Mouse (Mus musculus) hindbrain, embryonic 13.5 days (tissue): ENCODE data around the gene Akap6. TPM values are rescaled to one million over a fixed set of nuclear protein-coding genes. Genes with fewer than 3 reads are reported as not detected.

Experiments used
- ATAC-seq: fragments of 200-750 bp; cut with Nextera tagmentation; 2 replicates; pipeline ENCODE4 v1.8.0; 2017; ENCODE audit warnings: moderate TSS enrichment; ENCODE audit not compliant: low FRiP score
- H3K27ac ChIP-seq: fragments of 300-500 bp; sonication (generic); 2 replicates; pipeline ENCODE4 v1.5.1; 2015; ENCODE audit warnings: inconsistent platforms, mild to moderate bottlenecking, moderate library complexity
- H3K27me3 ChIP-seq: fragments of 300-500 bp; sonication (generic); 2 replicates; pipeline ENCODE4 v1.6.1; 2015; ENCODE audit warnings: mild to moderate bottlenecking, inconsistent platforms
- H3K36me3 ChIP-seq: fragments of 300-500 bp; sonication (generic); 2 replicates; pipeline ENCODE4 v1.6.1; 2015; ENCODE audit warnings: mild to moderate bottlenecking, inconsistent platforms
- H3K4me1 ChIP-seq: fragments of 300-500 bp; sonication (generic); replicated peaks from 2 replicates; pipeline ENCODE4 v1.6.1; 2015; ENCODE audit warnings: inconsistent platforms
- H3K4me2 ChIP-seq: fragments of 300-500 bp; sonication (generic); 2 replicates; pipeline ENCODE4 v1.6.1; 2015; ENCODE audit warnings: inconsistent platforms, mild to moderate bottlenecking, moderate library complexity
- H3K4me3 ChIP-seq: fragments of 300-500 bp; sonication (generic); 2 replicates; pipeline ENCODE4 v1.5.1; 2015; ENCODE audit warnings: mild to moderate bottlenecking, inconsistent platforms
- H3K9ac ChIP-seq: fragments of 300-500 bp; sonication (generic); 2 replicates; pipeline ENCODE4 v1.6.1; 2015; ENCODE audit warnings: mild to moderate bottlenecking, inconsistent platforms
- H3K9me3 ChIP-seq: fragments of 300-500 bp; sonication (generic); 2 replicates; pipeline ENCODE4 v1.6.1; 2016; ENCODE audit warnings: inconsistent platforms
- WGBS: fragments of 180-500 bp; shearing (Covaris S2); methylation state at CpG from one replicate; pipeline ENCODE4 v1.1.7; 2015; 5-methylcytosine and 5-hydroxymethylcytosine counted together
- polyA plus RNA-seq: library from polyadenylated mRNA; unstranded; fragments of >200 nt; fragmentation: Nextera tagmentation; extraction: Ambion mirVana; gene quantifications from 2 replicates; pipeline ENCODE4 v1.2.1, GENCODE M21; 2015

Gene Akap6
- polyA plus RNA-seq, 1 experiment from 2014 or later = 31.3 TPM

DNA sequence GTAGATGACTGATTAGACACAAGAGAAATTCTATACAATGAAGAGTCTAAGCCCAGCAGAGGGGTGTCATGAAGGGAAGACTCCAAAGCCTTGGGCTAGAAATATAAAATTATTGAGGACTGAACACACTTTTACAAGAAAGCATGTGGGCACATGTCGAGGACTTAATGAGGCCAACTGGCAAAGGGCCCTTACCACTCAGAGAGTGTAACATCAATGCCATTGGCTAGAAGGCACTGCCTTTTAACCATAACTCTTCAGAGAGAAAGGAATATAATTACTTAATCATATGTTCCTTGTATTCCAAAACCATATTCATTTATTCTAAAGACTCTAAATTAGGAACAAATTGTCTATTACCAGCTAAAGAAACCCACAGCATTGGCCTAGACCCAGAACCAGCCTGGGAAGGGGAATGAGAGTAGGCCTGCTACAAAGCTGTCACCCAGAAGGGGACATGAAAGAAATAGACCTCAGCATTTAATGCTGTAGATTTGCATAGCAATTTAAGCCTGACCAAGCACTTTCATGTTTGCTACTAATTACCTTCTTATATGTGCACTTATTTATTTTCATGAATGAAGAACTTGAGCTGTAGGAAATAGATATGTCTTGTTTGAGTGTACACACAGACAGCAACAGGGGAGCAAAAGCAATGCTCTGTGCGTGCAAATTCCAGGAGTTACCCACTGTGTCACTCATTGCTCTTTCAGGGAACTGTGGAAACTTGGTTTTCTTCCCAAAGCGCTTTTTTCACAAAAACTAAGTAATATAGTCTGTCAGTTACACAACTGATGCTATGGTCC, 377.6 kb downstream of the Akap6 start:
- no peak for ATAC-seq
- peaks cover 8% of the 10 kb centered on the region for H3K36me3 ChIP-seq
- H3K4me1 ChIP-seq = no peaks in the 10 kb centered on the region; the same call in 1 of the 2 replicates

DNA sequence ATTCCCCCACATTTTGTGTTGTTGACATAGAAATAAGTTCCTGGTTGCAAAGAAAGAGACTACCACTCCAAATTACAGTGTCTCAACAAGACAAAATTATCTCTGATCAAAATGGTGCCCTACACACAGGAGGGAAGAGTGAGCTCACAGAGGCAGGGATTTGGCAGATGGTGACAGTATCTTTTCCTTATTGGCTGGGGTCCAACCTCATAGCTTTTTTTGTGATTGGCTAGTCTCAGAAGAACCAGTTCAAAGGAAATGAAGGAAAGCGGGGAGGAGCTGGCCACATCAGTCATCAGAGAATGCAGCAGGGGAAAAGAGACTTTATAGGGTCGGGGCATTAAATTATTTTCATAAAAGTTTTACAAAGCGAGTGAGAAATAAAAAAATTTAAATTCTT, 386.6 kb downstream of the Akap6 start:
- WGBS = 70% methylated on average over 3 of the region's 3 CpGs
- H3K27ac ChIP-seq = no peak overlapping the region
- H3K9me3 ChIP-seq = no peaks in the 10 kb centered on the region
- H3K4me1 ChIP-seq = 0 out of 2 replicates have a peak, but pooled peaks cover 2% of the 10 kb centered on the region
- no peak overlapping the region for H3K9ac ChIP-seq
- ATAC-seq = no peak
- H3K36me3 ChIP-seq = no peaks in the 10 kb centered on the region
- H3K27me3 ChIP-seq = no peaks in the 10 kb centered on the region
- no peak overlapping the region for H3K4me3 ChIP-seq
- no peak overlapping the region for H3K4me2 ChIP-seq

More for the DNA sequence above, 377.6 kb downstream of the Akap6 start:
- H3K9ac ChIP-seq = no peak overlapping the region
- H3K27me3 ChIP-seq = no peaks in the 10 kb centered on the region
- no peak overlapping the region for H3K4me3 ChIP-seq
- WGBS = 96% methylated on average over 3 of the region's 3 CpGs
- no peaks in the 10 kb centered on the region for H3K9me3 ChIP-seq
- no peak overlapping the region for H3K4me2 ChIP-seq
- H3K27ac ChIP-seq = no peak overlapping the region

DNA sequence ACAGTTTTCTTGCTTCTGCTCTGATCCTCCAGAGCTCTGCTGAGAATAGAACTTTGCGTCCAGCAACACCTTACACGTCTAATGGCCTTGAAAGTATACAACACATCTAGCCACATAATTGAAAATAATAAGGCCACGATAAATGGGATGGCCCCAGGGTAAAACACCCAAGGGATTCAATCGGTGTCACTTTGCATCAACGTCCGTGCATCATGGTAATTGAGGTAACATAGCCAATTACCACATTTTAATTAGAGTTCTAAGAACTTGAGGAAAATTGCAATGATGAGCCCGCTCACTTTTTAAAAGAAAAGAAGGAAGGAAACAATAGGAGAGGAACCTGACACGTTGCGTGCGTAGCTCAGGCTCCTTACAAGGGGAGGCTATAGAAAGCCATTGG, 413.1 kb downstream of the Akap6 start:
- 53% methylated on average over 10 of the region's 10 CpGs for WGBS
- no peak overlapping the region for H3K9ac ChIP-seq
- no peak overlapping the region for H3K4me3 ChIP-seq
- no peak for ATAC-seq
- no peak overlapping the region for H3K27ac ChIP-seq
- H3K36me3 ChIP-seq = peaks cover 16% of the 10 kb centered on the region
- no peaks in the 10 kb centered on the region for H3K4me1 ChIP-seq
- no peaks in the 10 kb centered on the region for H3K27me3 ChIP-seq
- H3K9me3 ChIP-seq = no peaks in the 10 kb centered on the region
- H3K4me2 ChIP-seq = no peak overlapping the region

DNA sequence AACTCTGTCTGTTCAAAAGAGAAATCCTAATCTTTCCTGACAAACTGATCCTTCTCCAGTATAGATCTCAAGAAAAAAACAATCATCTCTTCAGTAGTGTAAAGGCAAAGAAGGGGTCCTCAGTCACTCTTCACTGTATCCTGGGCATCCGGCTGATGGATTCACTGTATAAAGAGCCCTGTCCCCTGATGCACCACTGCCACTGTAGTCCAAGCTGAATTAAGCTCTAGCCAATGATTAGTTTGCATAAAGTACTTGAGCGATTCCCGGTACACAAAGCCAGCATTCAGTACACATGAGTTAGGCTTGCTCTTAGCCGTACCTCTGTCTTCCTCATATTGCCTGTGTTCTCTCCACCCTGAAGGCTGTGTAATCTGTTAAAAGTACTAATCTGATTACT, 420.2 kb downstream of the Akap6 start:
- H3K4me2 ChIP-seq = no peak overlapping the region
- no peak overlapping the region for H3K4me3 ChIP-seq
- no peak overlapping the region for H3K9ac ChIP-seq
- WGBS = 29% methylated on average over 4 of the region's 4 CpGs
- peak overlapping the region; percentile 45 for H3K27ac ChIP-seq
- no peaks in the 10 kb centered on the region for H3K9me3 ChIP-seq
- peaks cover 22% of the 10 kb centered on the region for H3K4me1 ChIP-seq
- H3K27me3 ChIP-seq = no peaks in the 10 kb centered on the region
- peaks cover 7% of the 10 kb centered on the region; the same call in 1 of the 2 replicates for H3K36me3 ChIP-seq
- 0 out of 2 replicates have a peak, but pooled peaks have one; percentile 49 for ATAC-seq

DNA sequence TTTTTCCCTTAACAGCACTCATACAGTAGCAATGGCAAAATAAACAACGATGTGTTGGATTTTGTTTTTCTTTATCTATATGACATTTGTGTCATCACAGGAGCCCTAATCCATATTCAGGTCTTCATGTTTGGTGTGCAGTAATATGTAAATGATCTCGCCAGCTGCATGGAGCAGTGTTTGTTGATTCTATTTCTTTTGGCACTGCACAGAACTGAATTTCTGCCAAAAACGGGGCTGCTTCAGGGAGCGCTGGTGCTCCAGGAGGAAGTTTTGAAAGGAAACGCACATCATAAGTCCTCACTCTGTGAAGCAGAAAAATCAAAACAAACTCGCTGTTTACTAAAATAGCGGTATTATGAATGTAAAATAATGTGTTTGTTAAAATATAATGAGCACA, 424.9 kb downstream of the Akap6 start:
- Histone ChIP-seq H3K27ac (peak overlapping the region; percentile 69), H3K4me3 (no peak overlapping the region), H3K4me2 (0 out of 2 replicates have a peak overlapping the region, but pooled peaks have one; percentile 14), H3K9me3 (no peaks in the 10 kb centered on the region), H3K27me3 (no peaks in the 10 kb centered on the region), H3K36me3 (peaks cover 4% of the 10 kb centered on the region), H3K4me1 (peaks cover 31% of the 10 kb centered on the region), H3K9ac (no peak overlapping the region)
- no peak for ATAC-seq
- WGBS = 40% methylated on average over 7 of the region's 7 CpGs

DNA sequence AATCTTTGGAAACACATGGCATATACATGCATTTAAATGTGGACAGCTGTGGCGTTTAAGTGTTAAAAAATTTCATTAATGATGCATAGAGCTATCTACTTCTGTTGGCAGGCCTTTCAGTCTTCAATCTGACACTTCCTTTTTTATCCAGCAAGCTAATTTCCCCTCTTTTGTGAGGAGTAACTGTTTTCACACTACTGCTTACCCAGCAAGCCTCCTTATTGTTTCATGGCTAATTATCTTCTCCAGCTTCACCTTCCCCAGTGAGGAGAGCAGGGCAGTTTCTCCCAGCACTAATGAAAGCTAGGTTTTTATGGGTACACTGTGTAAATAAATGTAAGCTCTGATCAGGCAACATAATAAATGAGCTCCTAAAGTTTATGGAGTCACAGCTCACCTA, 425.5 kb downstream of the Akap6 start:
- Histone ChIP-seq H3K4me1 (peaks cover 26% of the 10 kb centered on the region), H3K27ac (peak overlapping the region; percentile 69), H3K4me2 (no peak overlapping the region), H3K9me3 (no peaks in the 10 kb centered on the region), H3K4me3 (no peak overlapping the region), H3K9ac (no peak overlapping the region), H3K27me3 (no peaks in the 10 kb centered on the region), H3K36me3 (peaks cover 4% of the 10 kb centered on the region)
- 19% methylated on average over 1 of the region's 1 CpGs for WGBS
- ATAC-seq = peak; percentile 52

DNA sequence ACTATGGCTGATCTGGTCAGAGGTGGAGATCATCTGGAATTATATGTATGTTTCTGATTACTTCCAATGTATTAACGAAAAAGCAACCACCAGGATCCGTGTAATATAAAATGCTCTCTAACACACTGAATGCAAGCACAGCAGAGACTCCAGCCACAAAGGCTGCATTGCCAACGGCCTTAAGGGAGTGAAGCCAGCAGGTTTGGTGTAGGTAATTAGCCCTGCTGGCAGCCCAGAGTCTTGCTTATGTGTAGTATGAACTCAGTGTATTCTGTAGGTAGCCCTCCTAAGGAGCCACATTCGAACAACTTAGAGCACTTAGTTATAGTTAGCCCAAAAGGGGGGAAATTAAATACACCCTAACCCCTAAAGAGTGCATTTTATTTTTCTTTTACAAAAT, 426.1 kb downstream of the Akap6 start:
- WGBS = 69% methylated on average over 4 of the region's 4 CpGs
- peak; percentile 39; the same call in 1 of the 2 replicates for ATAC-seq

DNA sequence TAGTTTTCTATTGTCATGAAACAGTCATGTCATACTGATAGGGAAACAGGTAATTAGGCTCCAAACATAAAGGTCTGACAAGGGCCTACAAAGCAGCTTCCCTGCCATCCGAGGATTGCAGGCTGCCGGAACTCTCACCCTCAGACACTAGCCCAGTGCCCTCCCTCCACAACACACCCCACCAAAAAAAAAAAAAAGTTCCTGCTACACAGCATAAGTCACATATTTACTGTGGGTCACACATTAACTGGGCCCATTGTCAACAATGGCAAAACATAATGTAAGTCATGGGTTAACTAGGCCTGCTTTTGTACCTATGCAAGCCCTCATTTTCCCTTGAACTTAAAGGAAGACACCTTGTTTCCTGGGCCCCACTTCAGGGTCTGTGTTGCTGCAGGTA, 435.0 kb downstream of the Akap6 start:
- 70% methylated on average over 2 of the region's 2 CpGs for WGBS
- no peak for ATAC-seq
- H3K4me3 ChIP-seq = no peak overlapping the region

More for the DNA sequence above, 426.1 kb downstream of the Akap6 start:
- peaks cover 24% of the 10 kb centered on the region for H3K4me1 ChIP-seq
- H3K4me3 ChIP-seq = no peak overlapping the region
- H3K9ac ChIP-seq = no peak overlapping the region
- H3K4me2 ChIP-seq = no peak overlapping the region
- H3K27me3 ChIP-seq = no peaks in the 10 kb centered on the region
- H3K27ac ChIP-seq = peak overlapping the region; percentile 69
- H3K36me3 ChIP-seq = peaks cover 4% of the 10 kb centered on the region
- no peaks in the 10 kb centered on the region for H3K9me3 ChIP-seq

DNA sequence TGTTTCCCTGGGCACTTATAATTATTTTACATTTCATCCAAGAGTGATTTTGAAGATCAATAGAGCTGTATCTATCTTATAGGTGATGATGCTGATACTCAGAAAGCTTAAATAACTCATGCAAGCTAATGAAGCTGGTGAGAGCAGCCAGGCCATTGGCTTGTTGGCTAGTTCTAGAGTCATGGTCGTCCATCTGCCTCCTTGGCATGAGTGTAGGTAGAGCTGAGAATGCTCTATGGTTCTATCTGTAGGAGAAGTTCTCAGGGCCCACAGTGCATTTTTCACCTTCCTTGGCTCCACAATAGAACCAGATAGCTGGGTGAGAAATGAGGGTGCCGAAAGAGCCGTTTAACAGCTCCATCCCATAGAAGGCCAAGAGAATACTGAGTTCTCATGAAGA, 438.1 kb downstream of the Akap6 start:
- H3K4me3 ChIP-seq = no peak overlapping the region
- H3K27ac ChIP-seq = no peak overlapping the region
- no peaks in the 10 kb centered on the region; the same call in 1 of the 2 replicates for H3K4me1 ChIP-seq
- no peak overlapping the region for H3K9ac ChIP-seq
- H3K4me2 ChIP-seq = no peak overlapping the region
- H3K9me3 ChIP-seq = no peaks in the 10 kb centered on the region
- WGBS = 93% methylated on average over 3 of the region's 3 CpGs
- peaks cover 36% of the 10 kb centered on the region for H3K36me3 ChIP-seq
- ATAC-seq = no peak
- H3K27me3 ChIP-seq = no peaks in the 10 kb centered on the region

More for the DNA sequence above, 435.0 kb downstream of the Akap6 start:
- Histone ChIP-seq H3K4me1 (no peaks in the 10 kb centered on the region), H3K4me2 (no peak overlapping the region), H3K27me3 (no peaks in the 10 kb centered on the region), H3K36me3 (peaks cover 5% of the 10 kb centered on the region; the same call in 1 of the 2 replicates), H3K9ac (no peak overlapping the region), H3K9me3 (no peaks in the 10 kb centered on the region), H3K27ac (no peak overlapping the region)

DNA sequence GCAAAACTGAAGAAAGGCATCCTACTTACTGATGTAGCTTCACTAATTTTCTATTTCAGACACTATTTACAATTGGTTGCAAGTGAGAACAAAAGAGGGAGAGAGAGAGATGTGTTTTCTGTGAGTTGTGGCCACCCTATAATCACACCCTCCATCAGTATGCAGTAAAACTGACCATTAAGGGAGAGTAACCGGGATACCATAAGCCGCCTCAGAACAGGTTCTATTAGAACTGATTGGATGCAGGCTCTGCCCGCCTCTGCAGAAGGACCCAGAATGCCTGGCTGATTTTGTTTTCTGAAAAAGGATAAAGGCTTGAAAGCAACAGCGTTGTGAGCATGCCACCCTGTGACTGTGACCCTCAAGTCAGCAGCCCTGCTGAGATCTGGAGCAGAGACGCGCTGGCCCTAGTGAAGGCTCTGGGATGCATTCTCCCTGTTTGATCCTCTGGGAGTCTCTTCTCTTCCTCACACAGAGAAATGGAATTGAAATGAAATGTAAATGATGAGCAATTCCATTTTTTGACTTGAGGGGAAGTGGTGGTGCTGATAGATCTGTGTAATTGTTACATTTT, 445.0 kb downstream of the Akap6 start:
- ATAC-seq = no peak
- no peak overlapping the region for H3K9ac ChIP-seq
- H3K4me3 ChIP-seq = no peak overlapping the region
- WGBS = 60% methylated on average over 6 of the region's 6 CpGs
- H3K9me3 ChIP-seq = no peaks in the 10 kb centered on the region
- peak overlapping the region; percentile 50; the same call in 1 of the 2 replicates for H3K27ac ChIP-seq
- peaks cover 17% of the 10 kb centered on the region for H3K4me1 ChIP-seq
- peaks cover 35% of the 10 kb centered on the region for H3K36me3 ChIP-seq
- H3K4me2 ChIP-seq = no peak overlapping the region
- no peaks in the 10 kb centered on the region for H3K27me3 ChIP-seq

DNA sequence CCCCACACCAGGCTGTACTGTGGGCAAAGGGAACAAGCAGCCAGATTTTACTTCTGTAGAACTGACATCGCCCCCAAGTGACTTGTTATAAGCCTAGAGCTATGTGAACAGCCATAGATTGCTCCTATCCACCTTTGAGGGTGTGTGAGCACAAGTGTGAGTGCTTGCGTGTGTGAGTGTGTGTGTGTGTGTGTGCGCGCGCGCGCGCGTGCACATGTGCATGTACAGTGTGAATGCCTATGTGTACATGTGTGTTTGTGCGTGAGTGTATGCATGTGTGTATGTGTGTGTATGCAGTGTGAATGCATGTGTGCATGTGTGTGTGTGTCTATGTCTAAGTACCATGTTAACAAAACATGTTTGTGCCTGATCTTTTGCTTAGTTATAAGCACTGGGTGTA, 445.6 kb downstream of the Akap6 start:
- Histone ChIP-seq H3K27me3 (no peaks in the 10 kb centered on the region), H3K9ac (no peak overlapping the region), H3K4me2 (no peak overlapping the region), H3K4me1 (peaks cover 17% of the 10 kb centered on the region), H3K27ac (peak overlapping the region; percentile 50; the same call in 1 of the 2 replicates), H3K4me3 (no peak overlapping the region), H3K9me3 (no peaks in the 10 kb centered on the region), H3K36me3 (peaks cover 31% of the 10 kb centered on the region)
- ATAC-seq = 0 out of 2 replicates have a peak, but pooled peaks have one; percentile 59
- 97% methylated on average over 10 of the region's 10 CpGs for WGBS

DNA sequence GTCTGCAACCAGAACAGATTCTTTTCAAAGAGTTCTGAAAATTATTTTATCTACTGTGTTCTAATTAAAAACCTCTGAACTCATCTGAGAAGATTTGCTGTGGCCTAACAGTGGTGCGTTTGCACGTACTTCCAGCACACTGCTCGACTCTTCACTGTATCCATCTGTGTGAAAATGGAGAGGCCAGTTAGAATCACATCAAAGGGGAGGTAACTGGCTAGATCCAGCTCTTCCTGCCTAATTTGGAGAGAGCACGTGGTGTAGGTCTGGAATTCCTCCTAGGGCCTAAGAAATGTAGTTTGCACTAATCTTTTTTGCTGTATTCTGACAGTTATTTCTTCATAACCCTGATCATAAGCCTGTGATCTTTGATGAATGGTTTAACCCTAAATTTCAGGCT, 446.3 kb downstream of the Akap6 start:
- Histone ChIP-seq H3K27ac (no peak overlapping the region), H3K4me2 (no peak overlapping the region), H3K4me3 (no peak overlapping the region), H3K4me1 (peaks cover 17% of the 10 kb centered on the region), H3K9me3 (no peaks in the 10 kb centered on the region), H3K27me3 (no peaks in the 10 kb centered on the region), H3K9ac (no peak overlapping the region), H3K36me3 (peaks cover 26% of the 10 kb centered on the region)
- 74% methylated on average over 4 of the region's 4 CpGs for WGBS
- ATAC-seq = no peak
